Comparison of ENCODE assay signal across 8 mouse cellular contexts in genomic region chr14:44988456-44989016, GRCm38 (mm10). TPM values are rescaled to one million over a fixed set of nuclear protein-coding genes. Genes with fewer than 3 reads are reported as not detected.
DNase-seq lines count a peak whose midpoint lies in the region; ATAC-seq lines count a peak whose summit lies in the region.

No protein-coding gene starts in this region.

- WGBS in kidney, embryonic 15.5 days: 2% methylated on average over 14 of the region's 14 CpGs
- WGBS in embryonic facial prominence, embryonic 11.5 days: under 1% methylated on average over 14 of the region's 14 CpGs
- 1% methylated on average over 14 of the region's 14 CpGs for WGBS in liver, embryonic 15.5 days (ENCODE audit: insufficient replicate concordance)

- H3K9ac ChIP-seq in kidney, embryonic 15.5 days: 0 out of 2 replicates have a peak overlapping the region, but pooled peaks have one; percentile 15
- H3K9ac ChIP-seq in embryonic facial prominence, embryonic 11.5 days (replicated peaks; ENCODE audit: low read length): peak overlapping the region; percentile 32; the same call in 1 of the 2 replicates
- no peak overlapping the region for H3K9ac ChIP-seq in liver, embryonic 15.5 days

- no peak overlapping the region for H3K27ac ChIP-seq in kidney, embryonic 15.5 days
- H3K27ac ChIP-seq in embryonic facial prominence, embryonic 11.5 days (replicated peaks; ENCODE audit: low read depth, low read length): no peak overlapping the region
- H3K27ac ChIP-seq in liver, embryonic 15.5 days (replicated peaks): peak overlapping the region; percentile 67; the same call in 1 of the 2 replicates

- H3K27me3 ChIP-seq in kidney, embryonic 15.5 days: peaks cover 32% of the 10 kb centered on the region
- peaks cover 9% of the 10 kb centered on the region for H3K27me3 ChIP-seq in embryonic facial prominence, embryonic 11.5 days (ENCODE audit: control insufficient read depth, insufficient read depth, low read length)
- H3K27me3 ChIP-seq in liver, embryonic 15.5 days: peaks cover 20% of the 10 kb centered on the region

- H3K36me3 ChIP-seq in kidney, embryonic 15.5 days: no peaks in the 10 kb centered on the region
- H3K36me3 ChIP-seq in embryonic facial prominence, embryonic 11.5 days (replicated peaks; ENCODE audit: control insufficient read depth, insufficient read depth, low read depth, low read length): no peaks in the 10 kb centered on the region
- H3K36me3 ChIP-seq in liver, embryonic 15.5 days (replicated peaks): no peaks in the 10 kb centered on the region

- no peak for DNase-seq in kidney, adult 8-10 months
- DNase-seq in embryonic facial prominence, embryonic 11.5 days (ENCODE audit: low spot score): peak; percentile 29
- DNase-seq in neural tube, embryonic 10.5 days (ENCODE audit: extremely low spot score, low spot score): peak; percentile 21
- DNase-seq in thymus, postnatal 4 days: peak; percentile 75
- no peak for DNase-seq in right cerebral cortex, postnatal 36 days (ENCODE audit: low spot score in 2 of 2)

- no peaks in the 10 kb centered on the region for H3K9me3 ChIP-seq in kidney, embryonic 15.5 days (replicated peaks)
- H3K9me3 ChIP-seq in embryonic facial prominence, embryonic 11.5 days (replicated peaks; ENCODE audit: control insufficient read depth, low read length): no peaks in the 10 kb centered on the region
- no peaks in the 10 kb centered on the region for H3K9me3 ChIP-seq in liver, embryonic 15.5 days (replicated peaks)

- peak overlapping the region; percentile 93 for H3K4me2 ChIP-seq in kidney, embryonic 15.5 days
- peak overlapping the region; percentile 82 for H3K4me2 ChIP-seq in embryonic facial prominence, embryonic 11.5 days (ENCODE audit: low read depth, low read length)
- H3K4me2 ChIP-seq in liver, embryonic 15.5 days: peak overlapping the region; percentile 52

- H3K4me3 ChIP-seq in kidney, embryonic 15.5 days (replicated peaks): peak overlapping the region; percentile 47
- H3K4me3 ChIP-seq in embryonic facial prominence, embryonic 11.5 days (ENCODE audit: low read depth, low read length): peak overlapping the region; percentile 38
- H3K4me3 ChIP-seq in liver, embryonic 15.5 days (replicated peaks): peak overlapping the region; percentile 48

- peaks cover 15% of the 10 kb centered on the region for H3K4me1 ChIP-seq in kidney, embryonic 15.5 days
- no peaks in the 10 kb centered on the region for H3K4me1 ChIP-seq in embryonic facial prominence, embryonic 11.5 days (ENCODE audit: control insufficient read depth, insufficient read depth, low read length)
- H3K4me1 ChIP-seq in liver, embryonic 15.5 days (replicated peaks): no peaks in the 10 kb centered on the region

- peak; percentile 82 for ATAC-seq in kidney, embryonic 15.5 days (replicated peaks; ENCODE audit: low FRiP score)
- peak; percentile 58; the same call in 1 of the 2 replicates for ATAC-seq in embryonic facial prominence, embryonic 11.5 days (replicated peaks; ENCODE audit: insufficient number of reproducible peaks, low FRiP score, low TSS enrichment, low read depth)
- ATAC-seq in hematopoietic stem cell, adult 5-6 weeks (replicated peaks in 1 of 2; ENCODE audit: insufficient read depth in 1 of 2, low FRiP score in 2 of 2, low TSS enrichment in 1 of 2, low read depth in 1 of 2, poor library complexity in 2 of 2, severe bottlenecking in 2 of 2): peak; percentile 54 to 61
- ATAC-seq in liver, embryonic 15.5 days (ENCODE audit: insufficient read depth): no peak

RNA-seq across cellular contexts. Expression of gene Ptger2, which starts 0.5 kb away (rescaled TPM):
- 0.52 and 0.64 TPM in 2 replicates for polyA plus RNA-seq in kidney, embryonic 15.5 days (2015; fragmentation: Nextera tagmentation; extraction: Ambion mirVana)
- polyA plus RNA-seq in embryonic facial prominence, embryonic 11.5 days (2014; fragmentation: Nextera tagmentation; extraction: Ambion mirVana): 0.29 and 0.56 TPM in 2 replicates
- 1.4 and 2.5 TPM in 2 replicates for total RNA-seq in hematopoietic stem cell, adult 5-6 weeks (2017)
- polyA plus RNA-seq in liver, embryonic 15.5 days (2015; fragmentation: Nextera tagmentation; extraction: Ambion mirVana): 0.59 and 0.70 TPM in 2 replicates

Comparison
In these comparisons a context has a peak if more than half of its experiments do, and no peak if none do; other contexts are left out.
1. DNase-seq: peak in embryonic facial prominence, embryonic 11.5 days (single experiment), neural tube, embryonic 10.5 days (single experiment) and thymus, postnatal 4 days (single experiment); none in kidney, adult 8-10 months (0 of 2) and right cerebral cortex, postnatal 36 days (0 of 2).
2. Peak in every context shown above with its lines, with median percentiles within 50 percentile points of each other: H3K4me2 ChIP-seq and H3K4me3 ChIP-seq.